Mouse (Mus musculus): ENCODE measurements at regions not wholly inside any gene's neighbourhood (a gene's known extent, or its start where the extent isn't known, plus 50 kb on each side); places are given as distances from the start of the nearest gene placed in this dataset.

DNA sequence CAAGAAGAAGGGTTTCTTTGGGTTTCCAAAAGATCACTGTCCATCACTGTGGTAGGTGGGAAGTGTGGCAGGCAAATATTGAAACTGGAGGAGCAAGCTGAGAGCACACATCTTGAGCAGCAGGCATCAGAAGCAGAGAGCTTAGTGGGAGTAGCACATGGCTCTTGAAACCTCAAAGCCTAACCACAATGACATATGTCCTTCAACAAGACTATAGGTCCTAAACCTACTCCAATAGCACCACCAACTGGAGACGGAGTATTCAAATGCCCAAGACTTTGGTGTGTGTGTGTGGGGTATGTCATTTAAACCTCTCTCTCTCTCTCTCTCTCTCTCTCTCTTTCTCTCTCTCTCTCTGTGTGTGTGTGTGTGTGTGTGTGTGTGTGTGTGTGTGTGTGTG, 88.1 kb upstream of the Sash1 start:
- no peak overlapping the region for H3K4me2 ChIP-seq
- WGBS: 56% methylated on average over 1 of the region's 1 CpGs
- H3K4me3 ChIP-seq (ENCODE audit: low read depth, low read length): no peak overlapping the region
- no peak for ATAC-seq (ENCODE audit: low FRiP score)
- H3K9ac ChIP-seq (ENCODE audit: low read length): no peak overlapping the region
- no peak for DNase-seq (ENCODE audit: low spot score, missing footprints)
- H3K36me3 ChIP-seq (ENCODE audit: control insufficient read depth, insufficient read depth, low read length): no peaks in the 10 kb centered on the region
- H3K27ac ChIP-seq (ENCODE audit: low read depth, low read length): no peak overlapping the region
- H3K9me3 ChIP-seq (ENCODE audit: control insufficient read depth, low read length): no peaks in the 10 kb centered on the region
- no peaks in the 10 kb centered on the region for H3K4me1 ChIP-seq (ENCODE audit: control insufficient read depth, insufficient read depth, low read length)
- H3K27me3 ChIP-seq (ENCODE audit: control insufficient read depth, insufficient read depth, low read length): no peaks in the 10 kb centered on the region

DNA sequence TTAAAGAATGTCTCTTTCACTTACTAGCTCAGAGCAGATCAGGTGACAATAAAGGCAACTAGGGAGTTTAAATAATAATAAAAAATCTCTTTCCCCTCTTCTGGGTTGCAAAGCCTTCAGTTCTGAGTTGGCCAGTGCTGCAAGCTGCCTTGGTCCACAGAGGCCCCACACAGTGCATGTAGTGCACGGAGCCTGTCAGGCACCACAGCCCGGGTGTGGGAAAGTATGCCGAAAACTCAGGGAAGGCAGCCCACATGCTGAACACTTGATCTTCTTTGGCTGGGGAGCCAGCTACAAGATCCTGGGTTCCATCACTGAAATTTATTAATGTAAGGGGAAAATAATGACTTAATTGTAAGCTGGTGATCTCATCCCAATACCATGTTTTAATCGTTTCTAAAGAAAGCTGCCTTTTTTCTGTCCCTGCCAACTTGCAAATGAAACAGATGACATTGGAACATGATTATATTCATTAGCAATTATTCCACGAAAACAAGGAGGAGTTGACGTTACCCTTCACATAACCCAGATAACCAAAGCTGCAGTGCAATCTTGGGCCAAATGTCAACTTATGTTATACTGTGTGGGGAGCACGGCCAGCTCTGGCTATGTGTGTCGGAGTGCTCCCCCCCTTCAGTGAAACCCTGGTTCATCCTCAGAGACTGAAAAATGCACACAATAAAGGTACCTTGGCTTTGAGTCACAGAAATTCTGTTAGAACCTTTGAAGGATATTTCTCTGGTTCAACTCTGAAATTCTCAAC, 87.1 kb upstream of the Sash1 start:
- ATAC-seq (ENCODE audit: low FRiP score): no peak
- 78% methylated on average over 8 of the region's 8 CpGs for WGBS
- no peak overlapping the region for H3K4me3 ChIP-seq (ENCODE audit: low read depth, low read length)
- H3K27me3 ChIP-seq (ENCODE audit: control insufficient read depth, insufficient read depth, low read length): no peaks in the 10 kb centered on the region
- H3K4me1 ChIP-seq (ENCODE audit: control insufficient read depth, insufficient read depth, low read length): peaks cover 2% of the 10 kb centered on the region; the same call in 1 of the 2 replicates
- no peaks in the 10 kb centered on the region for H3K36me3 ChIP-seq (ENCODE audit: control insufficient read depth, insufficient read depth, low read length)
- no peak for DNase-seq (ENCODE audit: low spot score, missing footprints)
- H3K9me3 ChIP-seq (ENCODE audit: control insufficient read depth, low read length): no peaks in the 10 kb centered on the region
- no peak overlapping the region for H3K4me2 ChIP-seq
- H3K9ac ChIP-seq (ENCODE audit: low read length): no peak overlapping the region
- H3K27ac ChIP-seq (ENCODE audit: low read depth, low read length): no peak overlapping the region

DNA sequence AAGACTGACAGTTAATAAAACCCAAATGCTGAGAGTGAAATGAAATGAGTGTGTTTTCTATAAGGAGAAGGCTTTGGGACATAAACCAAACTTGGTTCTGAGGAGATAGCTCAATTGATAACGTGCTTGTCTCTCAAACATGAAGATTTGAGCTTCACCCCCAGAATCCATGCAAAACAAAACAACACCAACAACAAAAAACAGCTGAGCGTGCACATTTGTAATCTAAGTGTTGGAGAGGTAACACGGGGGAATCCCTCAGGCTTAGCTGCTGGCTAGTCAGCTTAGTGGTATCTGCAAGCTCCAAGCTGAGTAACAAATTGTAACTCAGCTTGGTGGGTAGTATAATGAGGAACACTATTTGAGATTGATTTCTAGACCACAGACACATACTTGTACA, 84.9 kb upstream of the Sash1 start:
- no peaks in the 10 kb centered on the region for H3K9me3 ChIP-seq (ENCODE audit: control insufficient read depth, low read length)
- peaks cover 2% of the 10 kb centered on the region; the same call in 1 of the 2 replicates for H3K4me1 ChIP-seq (ENCODE audit: control insufficient read depth, insufficient read depth, low read length)
- no peak overlapping the region for H3K4me2 ChIP-seq
- WGBS: 83% methylated on average over 3 of the region's 3 CpGs
- no peak overlapping the region for H3K27ac ChIP-seq (ENCODE audit: low read depth, low read length)
- no peak overlapping the region for H3K9ac ChIP-seq (ENCODE audit: low read length)
- no peaks in the 10 kb centered on the region for H3K27me3 ChIP-seq (ENCODE audit: control insufficient read depth, insufficient read depth, low read length)
- DNase-seq (ENCODE audit: low spot score, missing footprints) (no peak), ATAC-seq (ENCODE audit: low FRiP score) (no peak)
- no peak overlapping the region for H3K4me3 ChIP-seq (ENCODE audit: low read depth, low read length)
- H3K36me3 ChIP-seq (ENCODE audit: control insufficient read depth, insufficient read depth, low read length): no peaks in the 10 kb centered on the region

- Histone ChIP-seq H3K9ac (ENCODE audit: low read length) (no peak overlapping the region), H3K4me1 (ENCODE audit: control insufficient read depth, insufficient read depth, low read length) (peaks cover 2% of the 10 kb centered on the region; the same call in 1 of the 2 replicates), H3K36me3 (ENCODE audit: control insufficient read depth, insufficient read depth, low read length) (no peaks in the 10 kb centered on the region), H3K4me2 (no peak overlapping the region), H3K27me3 (ENCODE audit: control insufficient read depth, insufficient read depth, low read length) (no peaks in the 10 kb centered on the region), H3K9me3 (ENCODE audit: control insufficient read depth, low read length) (no peaks in the 10 kb centered on the region), H3K4me3 (ENCODE audit: low read depth, low read length) (no peak overlapping the region), H3K27ac (ENCODE audit: low read depth, low read length) (no peak overlapping the region)
- DNase-seq (ENCODE audit: low spot score, missing footprints): no peak
- no peak for ATAC-seq (ENCODE audit: low FRiP score)
Measured at GRCm38 (mm10) chr10:8969586-8969985, 83.7 kb upstream of the Sash1 start.

GRCm38 (mm10) chr10:8969016-8969415, 83.1 kb upstream of the Sash1 start:
- WGBS: 68% methylated on average over 5 of the region's 5 CpGs
- Histone ChIP-seq H3K4me2 (no peak overlapping the region), H3K36me3 (ENCODE audit: control insufficient read depth, insufficient read depth, low read length) (no peaks in the 10 kb centered on the region), H3K4me3 (ENCODE audit: low read depth, low read length) (no peak overlapping the region), H3K9ac (ENCODE audit: low read length) (no peak overlapping the region), H3K9me3 (ENCODE audit: control insufficient read depth, low read length) (no peaks in the 10 kb centered on the region), H3K4me1 (ENCODE audit: control insufficient read depth, insufficient read depth, low read length) (peaks cover 2% of the 10 kb centered on the region; the same call in 1 of the 2 replicates), H3K27me3 (ENCODE audit: control insufficient read depth, insufficient read depth, low read length) (no peaks in the 10 kb centered on the region), H3K27ac (ENCODE audit: low read depth, low read length) (no peak overlapping the region)
- no peak for ATAC-seq (ENCODE audit: low FRiP score)
- no peak for DNase-seq (ENCODE audit: low spot score, missing footprints)

GRCm38 (mm10) chr10:8968276-8968923, 82.5 kb upstream of the Sash1 start:
- Histone ChIP-seq H3K9me3 (ENCODE audit: control insufficient read depth, low read length) (no peaks in the 10 kb centered on the region), H3K4me2 (no peak overlapping the region), H3K4me1 (ENCODE audit: control insufficient read depth, insufficient read depth, low read length) (peaks cover 2% of the 10 kb centered on the region; the same call in 1 of the 2 replicates), H3K9ac (ENCODE audit: low read length) (no peak overlapping the region), H3K4me3 (ENCODE audit: low read depth, low read length) (no peak overlapping the region), H3K27me3 (ENCODE audit: control insufficient read depth, insufficient read depth, low read length) (no peaks in the 10 kb centered on the region), H3K36me3 (ENCODE audit: control insufficient read depth, insufficient read depth, low read length) (no peaks in the 10 kb centered on the region), H3K27ac (ENCODE audit: low read depth, low read length) (no peak overlapping the region)
- WGBS: 56% methylated on average over 8 of the region's 8 CpGs
- DNase-seq (ENCODE audit: low spot score, missing footprints) (no peak), ATAC-seq (ENCODE audit: low FRiP score) (peak; percentile 55; the same call in 1 of the 2 replicates)

GRCm38 (mm10) chr10:8962921-8963320, 77.1 kb upstream of the Sash1 start:
- Histone ChIP-seq H3K36me3 (ENCODE audit: control insufficient read depth, insufficient read depth, low read length) (no peaks in the 10 kb centered on the region), H3K27me3 (ENCODE audit: control insufficient read depth, insufficient read depth, low read length) (no peaks in the 10 kb centered on the region), H3K4me1 (ENCODE audit: control insufficient read depth, insufficient read depth, low read length) (no peaks in the 10 kb centered on the region), H3K9ac (ENCODE audit: low read length) (no peak overlapping the region), H3K9me3 (ENCODE audit: control insufficient read depth, low read length) (no peaks in the 10 kb centered on the region), H3K27ac (ENCODE audit: low read depth, low read length) (no peak overlapping the region), H3K4me3 (ENCODE audit: low read depth, low read length) (no peak overlapping the region), H3K4me2 (no peak overlapping the region)
- peak; percentile 4 for DNase-seq (ENCODE audit: low spot score, missing footprints)
- ATAC-seq (ENCODE audit: low FRiP score): no peak
- 71% methylated on average over 5 of the region's 5 CpGs for WGBS

DNA sequence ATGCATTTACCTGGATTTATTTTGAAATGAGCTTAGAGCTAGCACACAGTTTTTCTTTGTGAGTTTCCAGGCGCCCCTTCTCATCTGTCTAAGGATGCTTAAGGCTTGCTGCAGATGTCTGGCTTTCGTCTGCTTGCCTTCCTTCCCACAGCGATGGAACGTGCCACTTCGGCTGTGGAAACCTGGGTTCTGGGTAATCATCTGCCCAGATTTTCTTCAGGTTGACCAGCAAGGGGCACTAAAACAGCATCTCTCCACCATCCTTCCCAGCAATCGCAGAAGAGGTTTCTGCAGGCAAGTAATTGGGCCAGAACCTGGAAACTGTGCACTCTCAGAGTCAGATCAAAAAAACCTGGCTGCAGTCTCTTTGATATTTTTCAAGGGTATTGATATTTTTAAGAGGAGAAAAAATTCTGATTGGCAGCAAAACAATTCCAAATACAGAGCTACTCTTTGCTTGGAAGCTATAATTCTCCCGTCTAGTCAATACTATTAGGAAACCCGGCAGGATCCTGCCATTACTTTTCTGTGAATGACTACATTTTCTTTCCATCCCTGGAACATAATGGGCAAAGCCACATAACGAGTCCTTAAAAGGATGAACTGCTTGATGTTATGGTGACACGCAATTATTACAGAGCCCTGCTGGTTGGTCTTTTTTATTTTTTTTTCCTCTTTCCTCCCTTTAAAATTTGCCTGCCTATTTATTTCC, 75.2 kb upstream of the Sash1 start:
- Histone ChIP-seq H3K36me3 (ENCODE audit: control insufficient read depth, insufficient read depth, low read length) (no peaks in the 10 kb centered on the region), H3K27me3 (ENCODE audit: control insufficient read depth, insufficient read depth, low read length) (no peaks in the 10 kb centered on the region), H3K9ac (ENCODE audit: low read length) (no peak overlapping the region), H3K4me2 (no peak overlapping the region), H3K4me1 (ENCODE audit: control insufficient read depth, insufficient read depth, low read length) (no peaks in the 10 kb centered on the region), H3K27ac (ENCODE audit: low read depth, low read length) (no peak overlapping the region), H3K9me3 (ENCODE audit: control insufficient read depth, low read length) (no peaks in the 10 kb centered on the region), H3K4me3 (ENCODE audit: low read depth, low read length) (no peak overlapping the region)
- WGBS: 78% methylated on average over 10 of the region's 10 CpGs
- DNase-seq (ENCODE audit: low spot score, missing footprints) (no peak), ATAC-seq (ENCODE audit: low FRiP score) (no peak)
